Mouse (Mus musculus) brain, embryonic 14.5 days (tissue): ENCODE results near the gene Dhps.

Experiments used
- CTCF ChIP-seq: fragments of 200-500 bp; IDR thresholded peaks from 2 replicates; pipeline ENCODE4 v1.5.1; 2012; ENCODE audit warnings: inconsistent platforms, mild to moderate bottlenecking, moderate library complexity, borderline replicate concordance; ENCODE audit not compliant: insufficient read depth, insufficient read length; ENCODE audit errors: extremely low read depth
- POLR2A ChIP-seq: fragments of 200-500 bp; IDR thresholded peaks from 2 replicates; pipeline ENCODE4 v1.6.1; 2012; ENCODE audit warnings: mild to moderate bottlenecking, inconsistent platforms, borderline replicate concordance; ENCODE audit not compliant: poor library complexity, insufficient read depth, insufficient read length, severe bottlenecking; ENCODE audit errors: extremely low read depth

- TF ChIP-seq POLR2A (no peak), CTCF (no peak)
Observed at GRCm38 (mm10) chr8:85023846-85024245, 47.7 kb upstream of the Dhps start.
